In the genomic region with DNA sequence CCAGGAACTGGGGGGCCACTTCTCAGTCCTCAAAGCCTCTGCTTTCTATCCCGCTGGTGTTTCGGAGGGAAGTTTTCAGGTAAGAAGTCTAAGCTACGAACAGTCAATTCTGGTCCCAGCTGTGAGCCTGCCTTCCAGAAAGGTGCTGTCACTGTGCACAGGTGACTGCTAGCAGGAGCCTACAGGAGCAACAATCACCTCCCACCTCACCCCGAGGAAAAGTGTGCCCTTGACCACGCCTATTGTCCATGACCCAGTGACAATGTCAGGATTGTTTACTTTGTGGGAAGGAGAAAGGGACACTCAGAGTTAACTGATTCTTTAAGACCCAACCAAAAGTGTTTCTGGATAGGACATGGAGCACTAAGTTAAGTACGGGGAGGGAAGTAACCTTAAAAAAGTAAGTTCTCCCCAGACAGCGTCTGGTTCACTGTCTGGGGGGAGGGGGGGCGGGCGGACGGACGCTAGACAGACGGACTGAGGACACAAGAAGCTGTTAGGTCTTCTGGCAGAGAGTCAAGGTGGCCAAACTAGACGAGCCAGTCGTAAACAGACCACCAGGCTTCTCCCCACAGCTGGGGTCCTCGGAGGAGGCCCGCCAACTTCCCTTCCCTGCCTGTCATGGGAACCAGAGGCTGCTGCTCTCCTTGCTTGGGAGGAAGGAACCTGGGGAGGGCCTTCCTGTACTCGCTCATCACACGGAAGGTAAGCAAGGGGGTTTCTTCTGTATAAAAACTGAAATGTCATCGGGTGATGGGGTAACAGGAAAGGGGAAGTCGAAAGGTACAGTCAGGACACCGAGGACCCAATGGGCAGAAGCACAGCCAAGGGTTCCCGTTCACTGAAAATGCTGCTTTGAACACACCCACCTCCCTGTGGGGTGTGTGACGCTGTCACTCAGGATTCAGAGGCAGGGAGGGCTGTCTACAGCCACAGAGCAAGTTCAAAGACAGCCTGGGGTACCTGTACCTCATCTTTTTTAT, we compare ENCODE assay signal across 13 mouse cellular contexts. TPM values are rescaled to one million over a fixed set of nuclear protein-coding genes. Genes with fewer than 3 reads are reported as not detected.
DNase-seq lines count a peak whose midpoint lies in the region; ATAC-seq and TF ChIP-seq lines count a peak whose summit lies in the region.
"Had no signal": no experiment of that assay in that cellular context is flagged by ENCODE, and none has a peak within 500 bp of the region (broad histone marks: within the 10 kb centered on the region; RNA-seq: fewer than 3 reads in every experiment).

No protein-coding gene starts in this region.

- TF ChIP-seq CTCF in small intestine, adult 2 months (IDR thresholded peaks at IDR 0.05; ENCODE audit: extremely low read depth, insufficient read length, insufficient replicate concordance, low read depth, low read length): no peak

- no peak overlapping the region for H3K4me2 ChIP-seq in heart, embryonic 16.5 days (ENCODE audit: low read depth, low read length)
- H3K4me2 ChIP-seq: stomach, embryonic 15.5 days had no signal

- WGBS in heart, embryonic 16.5 days: 68% methylated on average over 23 of the region's 23 CpGs
- 75% methylated on average over 23 of the region's 23 CpGs for WGBS in small intestine, adult 2 months

- no peaks in the 10 kb centered on the region; the same call in none of the 2 replicates for H3K4me1 ChIP-seq in heart, embryonic 16.5 days (ENCODE audit: control insufficient read depth, insufficient read depth, low read length)
- peaks cover 3% of the 10 kb centered on the region; the same call in 1 of the 2 replicates for H3K4me1 ChIP-seq in small intestine, adult 2 months (ENCODE audit: control insufficient read depth, insufficient read depth, insufficient read length, low read length)

- no peaks in the 10 kb centered on the region for H3K27me3 ChIP-seq in heart, embryonic 16.5 days (ENCODE audit: control insufficient read depth, insufficient read depth, low read length)
- no peaks in the 10 kb centered on the region for H3K27me3 ChIP-seq in small intestine, adult 2 months (ENCODE audit: control insufficient read depth, insufficient read depth, low read length)
- H3K27me3 ChIP-seq: stomach, embryonic 15.5 days had no signal

- no peaks in the 10 kb centered on the region for H3K9me3 ChIP-seq in heart, embryonic 16.5 days (replicated peaks; ENCODE audit: control insufficient read depth, low read length)
- H3K9me3 ChIP-seq: stomach, embryonic 15.5 days had no signal

- no peak overlapping the region for H3K9ac ChIP-seq in heart, embryonic 16.5 days (ENCODE audit: low read length)
- H3K9ac ChIP-seq: stomach, embryonic 15.5 days had no signal

- DNase-seq in heart, adult 8-10 months (ENCODE audit: low spot score): no peak
- peak; percentile 69 for DNase-seq in spleen, postnatal 36 days (ENCODE audit: low spot score in 2 of 2)
- DNase-seq in spleen, postnatal 4 days (ENCODE audit: low spot score in 2 of 2): no peak
- no peak for DNase-seq in adipocyte (ENCODE audit: low spot score)
- no peak for DNase-seq in kidney, postnatal 25 days
- DNase-seq: embryo, embryonic 11 days; gastrocnemius, adult 2 months; kidney, adult 8-10 months had no signal

- H3K27ac ChIP-seq in heart, embryonic 16.5 days (ENCODE audit: low read length): 0 out of 2 replicates have a peak overlapping the region, but pooled peaks have one; percentile 24
- H3K27ac ChIP-seq in small intestine, adult 2 months (ENCODE audit: insufficient read depth, low read depth, low read length): peak overlapping the region; percentile 24; the same call in 1 of the 2 replicates
- H3K27ac ChIP-seq: gastrocnemius, adult 2 months; stomach, embryonic 15.5 days had no signal

- H3K36me3 ChIP-seq in heart, embryonic 16.5 days (ENCODE audit: control insufficient read depth, insufficient read depth): peaks cover 26% of the 10 kb centered on the region
- H3K36me3 ChIP-seq in small intestine, adult 2 months (ENCODE audit: control insufficient read depth, insufficient read depth, low read length): peaks cover 50% of the 10 kb centered on the region

- H3K4me3 ChIP-seq in heart, embryonic 16.5 days (ENCODE audit: low read length): no peak overlapping the region
- no peak overlapping the region for H3K4me3 ChIP-seq in small intestine, adult 2 months (ENCODE audit: low read depth, low read length)
- H3K4me3 ChIP-seq: gastrocnemius, adult 2 months; myocyte; stomach, embryonic 15.5 days had no signal

- no peak for ATAC-seq in heart, embryonic 16.5 days (replicated peaks; ENCODE audit: extremely low read depth, insufficient read depth, low FRiP score)
- ATAC-seq in granulocyte monocyte progenitor cell, adult 5-6 weeks (replicated peaks; ENCODE audit: poor library complexity, severe bottlenecking): peak; percentile 64

- no peak for TF ChIP-seq POLR2A in small intestine, adult 2 months (IDR thresholded peaks at IDR 0.05; ENCODE audit: low read depth, low read length)

RNA-seq across cellular contexts. Expression of gene Selplg, which starts 9.1 kb away (rescaled TPM):
- 10.1 and 29.8 TPM in 2 replicates for polyA plus RNA-seq in heart, embryonic 16.5 days (2015; fragmentation: Nextera tagmentation; extraction: Ambion mirVana)
- total RNA-seq in heart, adult 8-10 months (2022): 10 to 100 TPM in 1 of 4 experiments, 1 to 10 TPM in 3; 1.8 to 10.3 (median 2.6) TPM
- 288 and 331 TPM in 2 replicates for total RNA-seq in granulocyte monocyte progenitor cell, adult 5-6 weeks (2014; fragmentation: Nextera tagmentation)
- total RNA-seq in granulocyte monocyte progenitor cell, adult 5-6 weeks (2017): 99.4 and 109 TPM in 2 replicates
- polyA plus RNA-seq in small intestine, adult 2 months (2012; rRNA removed): 31.5 and 52.3 TPM in 2 replicates
- polyA plus RNA-seq: myocyte had no signal

RNA-seq across cellular contexts. Expression of gene Tmem119, which starts 41.2 kb away (rescaled TPM):
- polyA plus RNA-seq in heart, embryonic 16.5 days (2015; fragmentation: Nextera tagmentation; extraction: Ambion mirVana): 22.4 and 22.5 TPM in 2 replicates
- total RNA-seq in heart, adult 8-10 months (2022): 1 to 10 TPM; 2.0 to 4.6 (median 2.7) TPM
- total RNA-seq in granulocyte monocyte progenitor cell, adult 5-6 weeks (2014; fragmentation: Nextera tagmentation): 11.1 and 13.4 TPM in 2 replicates
- total RNA-seq in granulocyte monocyte progenitor cell, adult 5-6 weeks (2017): 4.2 and 7.8 TPM in 2 replicates
- polyA plus RNA-seq in small intestine, adult 2 months (2012; rRNA removed): 10.1 and 13.5 TPM in 2 replicates

Comparison
In these comparisons a context has a peak if more than half of its experiments do, and no peak if none do; other contexts are left out.
1. DNase-seq: peak in spleen, postnatal 36 days (2 of 2); none in heart, adult 8-10 months (single experiment), spleen, postnatal 4 days (0 of 2), adipocyte (single experiment) and kidney, postnatal 25 days (0 of 2).
2. RNA of gene Selplg, which starts 9.1 kb away (total RNA-seq): 99.4 to 331 TPM in granulocyte monocyte progenitor cell, adult 5-6 weeks; 1.8 to 10.3 TPM in heart, adult 8-10 months; every median in the first group is over 4 times any median in the second.